Mouse (Mus musculus) embryonic facial prominence, embryonic 11.5 days (tissue): ENCODE data around the gene Kpna2. TPM values are rescaled to one million over a fixed set of nuclear protein-coding genes. Genes with fewer than 3 reads are reported as not detected.
A peak's percentile ranks its signal among the peaks of the same experiment; 100 is the strongest.
"Not testable (repeated sequence)": the region's sequence is repeated elsewhere in the genome, so short reads cannot be mapped to it uniquely, and the experiment has no call there.

Source experiments
- ATAC-seq: fragments of 200-750 bp; cut with Nextera tagmentation; replicated peaks from 2 replicates; pipeline ENCODE4 v1.8.0; 2017; ENCODE audit warnings: low read depth; ENCODE audit not compliant: insufficient number of reproducible peaks, low FRiP score, low TSS enrichment
- DNase-seq: peaks from one replicate; pipeline ENCODE4 v3.0.0-alpha.2; 2015; ENCODE audit warnings: low spot score
- H3K27ac ChIP-seq: fragments of 300-500 bp; sonication (generic); replicated peaks from 2 replicates; pipeline ENCODE4 v1.5.1; 2014; ENCODE audit warnings: mild to moderate bottlenecking, low read depth, low read length, control low read depth
- H3K27me3 ChIP-seq: fragments of 300-500 bp; sonication (generic); 2 replicates; pipeline ENCODE4 v1.6.1; 2014; ENCODE audit warnings: mild to moderate bottlenecking, low read length, moderate library complexity, mixed read lengths; ENCODE audit not compliant: control insufficient read depth, insufficient read depth
- H3K36me3 ChIP-seq: fragments of 300-500 bp; sonication (generic); replicated peaks from 2 replicates; pipeline ENCODE4 v1.6.1; 2014; ENCODE audit warnings: low read depth, mild to moderate bottlenecking, low read length, moderate library complexity, mixed read lengths; ENCODE audit not compliant: control insufficient read depth, insufficient read depth
- H3K4me1 ChIP-seq: fragments of 300-500 bp; sonication (generic); 2 replicates; pipeline ENCODE4 v1.6.1; 2014; ENCODE audit warnings: low read length, mixed read lengths; ENCODE audit not compliant: control insufficient read depth, insufficient read depth
- H3K4me2 ChIP-seq: fragments of 300-500 bp; sonication (generic); 2 replicates; pipeline ENCODE4 v1.6.1; 2014; ENCODE audit warnings: low read depth, mild to moderate bottlenecking, control low read depth, low read length, moderate library complexity
- H3K4me3 ChIP-seq: fragments of 300-500 bp; sonication (generic); 2 replicates; pipeline ENCODE4 v1.5.1; 2014; ENCODE audit warnings: low read depth, low read length, control low read depth
- H3K9ac ChIP-seq: fragments of 300-500 bp; sonication (generic); replicated peaks from 2 replicates; pipeline ENCODE4 v1.6.1; 2014; ENCODE audit warnings: mild to moderate bottlenecking, control low read depth, low read length
- H3K9me3 ChIP-seq: fragments of 300-500 bp; sonication (generic); replicated peaks from 2 replicates; pipeline ENCODE4 v1.6.1; 2016; ENCODE audit warnings: mild to moderate bottlenecking, low read length, inconsistent platforms, mixed read lengths; ENCODE audit not compliant: control insufficient read depth
- WGBS: fragments of 180-500 bp; shearing (Covaris S2); extraction: QIAGEN DNeasy Blood & Tissue Kit; methylation state at CpG from one replicate; pipeline ENCODE4 v1.1.7; 2014; 5-methylcytosine and 5-hydroxymethylcytosine counted together
- polyA plus RNA-seq: library from polyadenylated mRNA; unstranded; fragments of >200 nt; fragmentation: Nextera tagmentation; extraction: Ambion mirVana; gene quantifications from 2 replicates; pipeline ENCODE4 v1.2.1, GENCODE M21; 2014

Kpna2 gene
- polyA plus RNA-seq, 1 experiment from 2014 or later, result 680 TPM

DNA sequence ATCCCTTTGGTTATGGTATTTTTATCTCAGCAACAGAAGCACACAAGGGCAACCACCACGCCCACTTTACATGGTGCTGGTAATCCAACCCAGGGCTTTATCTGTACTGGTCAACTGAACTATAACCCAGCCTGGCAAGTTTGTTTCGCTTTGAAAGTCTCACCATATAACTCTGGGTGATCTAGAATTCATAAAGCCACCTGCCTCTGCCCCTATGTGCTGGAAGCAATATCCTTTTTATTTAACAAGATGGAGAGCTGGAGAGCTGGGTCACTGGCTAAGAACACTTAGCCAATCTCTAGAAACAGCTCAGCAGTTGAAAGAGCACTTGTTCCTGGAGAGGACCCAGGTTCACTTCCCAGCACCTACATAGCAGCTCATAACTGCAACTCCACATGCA lies 12.0 kb downstream of the Kpna2 start:
- peaks cover 12% of the 10 kb centered on the region for H3K36me3 ChIP-seq
- H3K4me3 ChIP-seq, result no peak overlapping the region
- no peak overlapping the region for H3K9ac ChIP-seq
- H3K4me2 ChIP-seq, result no peak overlapping the region
- WGBS, result 81% methylated on average over 2 of the region's 2 CpGs
- no peaks in the 10 kb centered on the region for H3K4me1 ChIP-seq
- ATAC-seq (no peak), DNase-seq (no peak)
- no peaks in the 10 kb centered on the region for H3K9me3 ChIP-seq
- H3K27me3 ChIP-seq, result no peaks in the 10 kb centered on the region
- no peak overlapping the region for H3K27ac ChIP-seq

DNA sequence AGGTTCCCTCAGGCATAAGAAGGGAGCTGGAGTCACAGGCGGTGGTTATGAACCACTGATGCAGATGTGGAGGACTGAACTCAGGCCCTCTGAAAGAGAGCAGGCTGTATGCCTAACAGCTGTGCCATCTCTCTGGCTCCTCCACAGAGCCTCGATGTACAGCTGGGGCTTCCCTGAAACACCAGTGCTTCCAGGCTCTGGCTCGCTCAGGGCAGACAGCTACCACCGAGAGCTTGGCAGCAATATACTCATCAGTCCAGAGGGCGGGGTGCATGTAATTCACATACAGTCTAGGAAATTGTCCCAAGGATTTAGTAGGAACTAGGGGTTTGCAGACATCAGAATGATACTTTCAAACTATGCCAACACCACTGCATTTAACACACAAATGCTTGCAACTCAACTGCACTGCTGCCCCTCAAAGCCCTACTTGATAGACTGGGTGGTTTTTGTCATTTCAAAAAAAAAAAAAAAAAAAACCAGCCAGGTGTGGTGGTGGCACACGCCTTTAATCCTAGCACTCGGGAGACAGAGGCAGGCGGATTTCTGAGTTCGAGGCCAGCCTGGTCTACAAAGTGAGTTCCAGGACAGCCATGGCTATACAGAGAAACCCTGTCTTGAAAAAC lies 13.2 kb downstream of the Kpna2 start:
- not testable (repeated sequence) for DNase-seq, H3K9ac ChIP-seq, H3K4me2 ChIP-seq, H3K9me3 ChIP-seq, H3K27ac ChIP-seq, H3K4me1 ChIP-seq, H3K27me3 ChIP-seq, H3K4me3 ChIP-seq, ATAC-seq
- H3K36me3 ChIP-seq, result peaks cover 12% of the 10 kb centered on the region
- 88% methylated on average over 9 of the region's 9 CpGs for WGBS

DNA sequence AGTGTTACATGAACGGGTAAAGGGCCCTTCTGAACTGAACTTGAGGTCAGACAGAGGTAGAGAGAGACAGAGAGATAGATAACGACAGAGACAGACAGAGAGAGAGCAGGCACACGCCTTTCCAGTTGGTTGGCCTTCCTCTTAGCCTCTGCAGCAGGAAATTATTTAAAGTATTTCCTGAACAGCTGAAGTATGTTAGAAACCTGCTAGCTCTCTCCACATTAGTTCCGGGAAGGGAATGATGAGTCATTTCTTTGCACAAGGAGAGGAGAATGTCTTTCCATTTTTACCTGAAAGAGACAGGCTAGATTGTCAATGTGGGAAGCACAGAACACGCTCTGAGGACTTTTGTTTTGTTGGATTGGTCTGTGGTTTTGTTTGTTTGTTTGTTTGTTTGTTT lies 17.0 kb downstream of the Kpna2 start:
- ATAC-seq (no peak), DNase-seq (no peak)
- H3K4me1 ChIP-seq, result no peaks in the 10 kb centered on the region
- H3K36me3 ChIP-seq, result no peaks in the 10 kb centered on the region
- no peak overlapping the region for H3K27ac ChIP-seq
- no peak overlapping the region for H3K9ac ChIP-seq
- no peaks in the 10 kb centered on the region for H3K9me3 ChIP-seq
- H3K4me2 ChIP-seq, result no peak overlapping the region
- no peak overlapping the region for H3K4me3 ChIP-seq
- WGBS, result 44% methylated on average over 5 of the region's 5 CpGs
- no peaks in the 10 kb centered on the region for H3K27me3 ChIP-seq

DNA sequence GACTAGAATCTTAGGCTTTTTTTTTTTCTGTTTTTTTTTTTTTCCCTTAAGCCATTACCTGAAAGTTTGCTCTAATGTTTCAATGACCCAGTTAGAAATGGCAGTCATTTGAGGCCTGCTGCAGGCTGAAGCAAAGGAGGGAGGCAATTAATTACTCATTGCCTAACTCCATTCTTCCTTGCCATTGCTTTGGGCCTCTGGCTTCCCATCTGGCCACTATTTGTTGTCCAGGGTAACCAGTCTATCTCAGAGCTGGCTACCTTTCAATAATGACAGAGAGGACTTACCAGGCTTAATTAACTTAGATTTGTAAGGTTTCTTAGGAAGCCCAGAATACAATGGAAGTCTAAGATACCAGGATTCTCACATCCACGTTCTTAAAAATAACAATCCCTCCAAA lies 17.6 kb downstream of the Kpna2 start:
- H3K9ac ChIP-seq, result no peak overlapping the region
- H3K4me1 ChIP-seq, result no peaks in the 10 kb centered on the region
- H3K4me3 ChIP-seq, result no peak overlapping the region
- no peaks in the 10 kb centered on the region for H3K36me3 ChIP-seq
- no peaks in the 10 kb centered on the region for H3K9me3 ChIP-seq
- WGBS, result 49% methylated on average over 1 of the region's 1 CpGs
- ATAC-seq (no peak), DNase-seq (no peak)
- H3K4me2 ChIP-seq, result no peak overlapping the region
- no peaks in the 10 kb centered on the region for H3K27me3 ChIP-seq
- H3K27ac ChIP-seq, result no peak overlapping the region

DNA sequence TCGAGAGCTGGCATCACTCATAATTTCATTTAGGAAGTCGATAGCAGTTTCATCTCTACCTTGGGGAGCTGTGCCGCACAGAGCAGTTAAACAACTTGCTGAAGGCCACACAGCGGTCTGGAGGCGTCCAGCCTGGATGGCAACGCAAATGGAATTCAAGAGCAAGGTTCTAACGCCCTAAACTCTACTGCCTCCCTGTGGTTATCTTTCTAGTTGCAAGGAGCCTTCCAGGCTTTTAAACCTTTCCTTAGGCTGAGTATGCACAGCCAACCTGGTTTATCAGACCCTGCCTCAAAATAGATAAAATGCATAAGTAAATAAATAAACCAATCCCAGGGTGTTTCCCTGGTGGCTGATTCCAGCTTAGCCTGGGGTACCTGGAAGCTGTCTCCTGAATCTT lies 18.9 kb downstream of the Kpna2 start:
- Histone ChIP-seq H3K9me3 (no peaks in the 10 kb centered on the region), H3K27me3 (no peaks in the 10 kb centered on the region), H3K4me1 (no peaks in the 10 kb centered on the region), H3K27ac (no peak overlapping the region), H3K4me2 (no peak overlapping the region), H3K9ac (no peak overlapping the region), H3K4me3 (no peak overlapping the region), H3K36me3 (no peaks in the 10 kb centered on the region)
- WGBS, result 26% methylated on average over 7 of the region's 7 CpGs
- peak; percentile 89 for DNase-seq
- ATAC-seq, result no peak

DNA sequence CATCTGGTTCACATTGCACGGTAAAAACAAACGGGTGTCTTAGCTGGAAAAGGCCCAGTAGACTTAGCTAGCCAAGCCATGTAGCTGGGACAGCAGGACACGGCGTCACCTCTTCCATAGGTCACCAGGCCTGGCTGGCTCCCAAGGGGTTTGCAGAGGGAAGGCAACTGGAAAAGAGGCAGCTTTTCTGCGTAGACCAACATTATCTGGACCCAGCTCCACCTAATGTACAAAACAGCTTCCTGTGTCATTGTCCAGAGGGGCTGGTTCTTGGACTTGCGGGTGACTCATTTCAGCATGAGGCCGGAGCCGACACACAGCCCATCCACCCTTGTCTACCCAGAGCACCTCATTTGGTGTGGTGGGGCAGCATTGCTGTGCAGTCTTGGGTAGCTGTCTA lies 23.1 kb downstream of the Kpna2 start:
- 76% methylated on average over 8 of the region's 8 CpGs for WGBS
- no peak for ATAC-seq

DNA sequence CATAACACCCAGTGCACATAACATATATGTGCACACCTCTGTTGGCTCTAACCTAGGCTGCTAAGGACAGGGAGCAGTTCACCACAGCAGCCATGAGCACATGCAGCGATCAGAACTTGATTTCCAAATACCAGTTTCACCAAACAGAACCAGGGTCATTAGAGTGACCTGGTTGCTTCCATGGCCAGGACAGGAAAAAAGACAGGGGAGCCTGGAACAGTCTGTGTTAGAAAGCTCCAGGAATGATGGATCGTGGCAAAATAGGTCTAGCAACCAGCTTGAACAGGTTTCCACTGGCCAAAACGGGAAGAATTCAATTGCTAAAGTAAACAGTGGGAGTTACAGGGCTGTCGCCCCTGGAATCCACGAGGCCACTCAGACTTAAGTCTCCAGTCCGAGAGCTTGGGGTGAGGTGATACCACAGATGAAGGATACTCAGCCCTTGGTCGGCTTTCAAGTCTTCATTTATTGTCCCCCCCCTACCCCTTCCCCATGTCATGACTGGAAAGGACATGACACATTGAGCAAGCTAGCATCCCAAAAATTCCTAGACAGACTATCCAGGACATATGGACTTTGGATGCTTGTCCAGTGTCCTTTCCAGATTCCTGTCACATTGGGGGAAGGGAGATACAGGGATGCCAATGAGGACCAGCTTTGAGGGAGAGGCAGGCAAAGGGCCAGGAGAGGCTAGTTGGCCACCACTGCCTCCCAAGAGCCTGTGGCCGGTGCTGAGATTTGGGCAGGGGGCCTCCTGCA lies 23.7 kb downstream of the Kpna2 start:
- Histone ChIP-seq H3K27me3 (no peaks in the 10 kb centered on the region), H3K4me1 (no peaks in the 10 kb centered on the region), H3K27ac (no peak overlapping the region), H3K9ac (no peak overlapping the region), H3K4me2 (no peak overlapping the region), H3K36me3 (no peaks in the 10 kb centered on the region), H3K9me3 (no peaks in the 10 kb centered on the region), H3K4me3 (no peak overlapping the region)
- no peak for ATAC-seq
- no peak for DNase-seq
- 63% methylated on average over 8 of the region's 8 CpGs for WGBS

More for the DNA sequence above, 23.1 kb downstream of the Kpna2 start:
- H3K36me3 ChIP-seq, result no peaks in the 10 kb centered on the region
- H3K4me1 ChIP-seq, result no peaks in the 10 kb centered on the region
- no peak overlapping the region for H3K9ac ChIP-seq
- H3K9me3 ChIP-seq, result no peaks in the 10 kb centered on the region
- no peak overlapping the region for H3K4me3 ChIP-seq
- H3K27ac ChIP-seq, result no peak overlapping the region
- DNase-seq, result no peak
- no peak overlapping the region for H3K4me2 ChIP-seq
- no peaks in the 10 kb centered on the region for H3K27me3 ChIP-seq

DNA sequence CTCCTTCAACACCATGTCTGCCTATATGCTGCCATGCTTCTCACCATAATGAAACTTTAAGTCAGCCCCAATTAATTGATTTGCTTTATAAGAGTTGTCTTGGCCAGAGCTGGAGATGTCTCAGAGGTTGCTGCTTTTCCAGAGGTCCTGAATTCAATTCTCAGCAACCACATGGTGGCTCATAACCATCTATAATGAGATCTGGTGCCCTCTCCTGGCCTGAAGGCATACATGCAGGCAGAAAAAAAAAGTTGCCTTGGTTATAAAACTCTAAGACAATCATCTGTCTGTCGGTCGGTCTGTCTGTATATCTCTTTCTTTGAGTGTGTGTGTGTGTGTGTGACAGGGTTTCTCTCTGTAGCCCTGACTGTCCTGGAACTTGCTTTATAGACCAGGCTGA lies 24.9 kb downstream of the Kpna2 start:
- no peak overlapping the region for H3K9ac ChIP-seq
- H3K4me3 ChIP-seq, result no peak overlapping the region
- H3K27me3 ChIP-seq, result no peaks in the 10 kb centered on the region
- 83% methylated on average over 2 of the region's 2 CpGs for WGBS
- H3K27ac ChIP-seq, result no peak overlapping the region
- H3K36me3 ChIP-seq, result no peaks in the 10 kb centered on the region
- DNase-seq (no peak), ATAC-seq (no peak)
- no peaks in the 10 kb centered on the region for H3K9me3 ChIP-seq
- no peaks in the 10 kb centered on the region for H3K4me1 ChIP-seq
- H3K4me2 ChIP-seq, result no peak overlapping the region
